Mouse (Mus musculus) CH12.LX (cell line): ENCODE measurements at regions not wholly inside any gene's neighbourhood (a gene's known extent, or its start where the extent isn't known, plus 50 kb on each side); places are given as distances from the start of the nearest gene placed in this dataset.

Experiments
- DNase-seq: peaks from one replicate; pipeline ENCODE4 v3.0.0-alpha.2; 2013; ENCODE audit errors: extremely low read depth
- H3K27ac ChIP-seq: 2 replicates; pipeline ENCODE4 v1.5.1; 2012; ENCODE audit warnings: low read depth, mild to moderate bottlenecking, control low read depth, moderate library complexity; ENCODE audit not compliant: insufficient read depth
- H3K27me3 ChIP-seq: replicated peaks from 2 replicates; pipeline ENCODE3; 2012; ENCODE audit warnings: inconsistent platforms
- H3K36me3 ChIP-seq, 2 experiments: replicated peaks in 1 of 2; 2 replicates each; pipeline versions ENCODE3 to v1.6.1; 2012; ENCODE audit warnings: inconsistent platforms in 1 of 2, low read length in 1 of 2, mild to moderate bottlenecking in 1 of 2, mixed read lengths in 1 of 2, moderate library complexity in 1 of 2; ENCODE audit not compliant: control insufficient read depth in 1 of 2, insufficient read depth in 1 of 2
- H3K4me1 ChIP-seq, 2 experiments: 2 replicates each; pipeline ENCODE4 v1.6.1; 2012; ENCODE audit warnings: inconsistent platforms in 1 of 2, moderate library complexity in 1 of 2; ENCODE audit not compliant: insufficient read depth in 2 of 2, control insufficient read depth in 1 of 2
- H3K4me2 ChIP-seq: 2 replicates; pipeline ENCODE4 v1.6.1; 2012; ENCODE audit warnings: low read depth, mild to moderate bottlenecking, control low read depth; ENCODE audit not compliant: poor library complexity, insufficient read depth, severe bottlenecking
- H3K4me3 ChIP-seq, 3 experiments: fragments of 150-350 bp in 1 of 3; sonication (generic) in 1 of 3; replicated peaks in 1 of 3; 2 replicates each; pipeline versions ENCODE3 to v1.5.1; 2011 to 2012; ENCODE audit warnings: low read depth in 2 of 3, low read length in 2 of 3, mild to moderate bottlenecking in 2 of 3, moderate library complexity in 2 of 3, control low read depth in 1 of 3, improper control_type of control experiment in 1 of 3, inconsistent platforms in 1 of 3, mixed read lengths in 1 of 3; ENCODE audit not compliant: poor library complexity in 1 of 3
- H3K79me2 ChIP-seq: replicated peaks from 2 replicates; pipeline ENCODE4 v1.6.1; 2012; ENCODE audit warnings: mild to moderate bottlenecking, moderate library complexity; ENCODE audit not compliant: control insufficient read depth, poor library complexity, insufficient read depth, severe bottlenecking; ENCODE audit errors: extremely low read depth
- H3K9ac ChIP-seq: 2 replicates; pipeline ENCODE4 v1.6.1; 2012; ENCODE audit warnings: low read depth, mild to moderate bottlenecking, control low read depth, moderate library complexity; ENCODE audit not compliant: insufficient read depth
- H3K9me3 ChIP-seq: replicated peaks from 2 replicates; pipeline ENCODE3; 2012; ENCODE audit warnings: low read length, inconsistent platforms, mixed read lengths
- CTCF ChIP-seq, 2 experiments: IDR thresholded peaks in 1 of 2; conservative IDR thresholded peaks in 1 of 2; 2 replicates each; pipeline ENCODE4 v1.5.1; 2011 to 2012; ENCODE audit warnings: low read depth in 2 of 2, low read length in 2 of 2, improper control_type of control experiment in 1 of 2, inconsistent platforms in 1 of 2, mild to moderate bottlenecking in 1 of 2, moderate library complexity in 1 of 2
- ELF1 ChIP-seq: IDR thresholded peaks from 2 replicates; pipeline ENCODE4 v1.6.1; 2014; ENCODE audit warnings: low read depth, mild to moderate bottlenecking, inconsistent platforms, low read length, improper control_type of control experiment
- ETS1 ChIP-seq: conservative IDR thresholded peaks from 2 replicates; pipeline ENCODE4 v1.6.1; 2012; ENCODE audit warnings: low read depth, mild to moderate bottlenecking, inconsistent platforms, low read length, improper control_type of control experiment, moderate library complexity
- GABPA ChIP-seq: IDR thresholded peaks from 2 replicates; pipeline ENCODE4 v1.6.1; 2012; ENCODE audit warnings: low read depth, low read length, improper control_type of control experiment, inconsistent platforms; ENCODE audit not compliant: insufficient replicate concordance
- HCFC1 ChIP-seq: IDR thresholded peaks from 2 replicates; pipeline ENCODE4 v1.6.1; 2012; ENCODE audit warnings: low read depth, mild to moderate bottlenecking, inconsistent platforms, low read length, improper control_type of control experiment
- KAT2A ChIP-seq: IDR thresholded peaks from 2 replicates; pipeline ENCODE4 v1.6.1; 2012; ENCODE audit warnings: low read length, improper control_type of control experiment, inconsistent platforms; ENCODE audit not compliant: insufficient replicate concordance
- MAZ ChIP-seq: IDR thresholded peaks from 2 replicates; pipeline ENCODE4 v1.6.1; 2012; ENCODE audit warnings: low read depth, mild to moderate bottlenecking, inconsistent platforms, low read length, improper control_type of control experiment, moderate library complexity
- NELFE ChIP-seq: IDR thresholded peaks from 2 replicates; pipeline ENCODE4 v1.6.1; 2011; ENCODE audit warnings: low read depth, low read length, improper control_type of control experiment
- NRF1 ChIP-seq: IDR thresholded peaks from 2 replicates; pipeline ENCODE4 v1.6.1; 2014; ENCODE audit warnings: low read depth, mild to moderate bottlenecking, inconsistent platforms, low read length, improper control_type of control experiment, moderate library complexity
- PAX5 ChIP-seq: IDR thresholded peaks from 2 replicates; pipeline ENCODE4 v1.6.1; 2012; ENCODE audit warnings: low read length, inconsistent platforms, mixed read lengths
- RAD21 ChIP-seq: IDR thresholded peaks from 2 replicates; pipeline ENCODE4 v1.6.1; 2011; ENCODE audit warnings: low read depth, mild to moderate bottlenecking, low read length, improper control_type of control experiment, moderate library complexity
- SMC3 ChIP-seq: IDR thresholded peaks from 2 replicates; pipeline ENCODE4 v1.6.1; 2011; ENCODE audit warnings: low read depth, low read length, improper control_type of control experiment
- ZC3H11A ChIP-seq: IDR thresholded peaks from 2 replicates; pipeline ENCODE4 v1.6.1; 2012; ENCODE audit warnings: low read depth, mild to moderate bottlenecking, inconsistent platforms, low read length, improper control_type of control experiment
- dilution Hi-C: fragments of 300-500 bp; cut with MboI; formaldehyde crosslinking; loops from 2 replicates; pipeline ENCODE4 v1.14.3; 2020; ENCODE audit warnings: low sequenced_read_pairs; ENCODE audit not compliant: extremely low pct_unique_long_range_greater_than_20kb, extremely low pct_ligation_motif_present
- in situ Hi-C: fragments of 300-500 bp; cut with MboI; formaldehyde crosslinking; loops from 3 replicates; pipeline ENCODE4 v1.14.3; 2019; ENCODE audit warnings: low sequenced_read_pairs, low pct_ligation_motif_present, low pct_unique_long_range_greater_than_20kb, mixed read lengths

- Histone ChIP-seq H3K4me2 (no peak overlapping the region), H3K4me1 (no peaks in the 10 kb centered on the region), H3K36me3 (no peaks in the 10 kb centered on the region), H3K9me3 (no peaks in the 10 kb centered on the region), H3K9ac (no peak overlapping the region), H3K79me2 (no peaks in the 10 kb centered on the region), H3K27me3 (no peaks in the 10 kb centered on the region), H3K27ac (no peak overlapping the region), H3K4me3 (no peak overlapping the region)
- no peak for TF ChIP-seq MAZ
- no peak for TF ChIP-seq ETS1
- TF ChIP-seq PAX5, result no peak
- no peak for TF ChIP-seq RAD21
- no peak for TF ChIP-seq NRF1
- TF ChIP-seq HCFC1, result no peak
- TF ChIP-seq GABPA, result no peak
- TF ChIP-seq KAT2A, result no peak
- no peak for TF ChIP-seq SMC3
- in situ Hi-C loops (no loop called here), dilution Hi-C loops (no loop called here)
- DNase-seq, result no peak
Observed at GRCm38 (mm10) chr1:190560086-190560485, 351.5 kb downstream of the Rps6kc1 start.

GRCm38 (mm10) chr1:190541892-190542291 is 369.7 kb downstream of the Rps6kc1 start:
- H3K4me1 ChIP-seq, result peaks cover 0 to under 1% of the 10 kb centered on the region in 2 experiments; a peak in 1 of 4 replicates
- no peak overlapping the region for H3K9ac ChIP-seq
- H3K36me3 ChIP-seq, result no peaks in the 10 kb centered on the region
- no peak for TF ChIP-seq KAT2A
- peak; percentile 33 for TF ChIP-seq RAD21
- peak; percentile 7; the same call in 1 of the 2 replicates for TF ChIP-seq SMC3
- TF ChIP-seq ELF1, result peak; percentile 94
- TF ChIP-seq ZC3H11A, result no peak
- TF ChIP-seq CTCF (conservative IDR thresholded peaks at IDR 0.05 in 1 of 2, IDR thresholded peaks at IDR 0.05 in 1 of 2; ENCODE audit: low read depth in 2 of 2, low read length in 2 of 2), result peak in 1 of 2 experiments; percentile 44; a peak in 2 of 4 replicates
- peak; percentile 60 for TF ChIP-seq HCFC1
- TF ChIP-seq NELFE, result no peak
- H3K9me3 ChIP-seq, result peaks cover 3% of the 10 kb centered on the region
- in situ Hi-C loops, result no loop called here
- H3K4me2 ChIP-seq, result no peak overlapping the region
- DNase-seq, result peak; percentile 45
- dilution Hi-C loops, result no loop called here
- no peak overlapping the region for H3K27ac ChIP-seq
- H3K4me3 ChIP-seq, result no peak overlapping the region
- H3K27me3 ChIP-seq, result no peaks in the 10 kb centered on the region
- no peaks in the 10 kb centered on the region for H3K79me2 ChIP-seq
